Mouse (Mus musculus): ENCODE data around the gene Ace3. TPM values are rescaled to one million over a fixed set of nuclear protein-coding genes. Genes with fewer than 3 reads are reported as not detected.

The Ace3 gene
- polyA plus RNA-seq, 1 experiment: not detected

DNA sequence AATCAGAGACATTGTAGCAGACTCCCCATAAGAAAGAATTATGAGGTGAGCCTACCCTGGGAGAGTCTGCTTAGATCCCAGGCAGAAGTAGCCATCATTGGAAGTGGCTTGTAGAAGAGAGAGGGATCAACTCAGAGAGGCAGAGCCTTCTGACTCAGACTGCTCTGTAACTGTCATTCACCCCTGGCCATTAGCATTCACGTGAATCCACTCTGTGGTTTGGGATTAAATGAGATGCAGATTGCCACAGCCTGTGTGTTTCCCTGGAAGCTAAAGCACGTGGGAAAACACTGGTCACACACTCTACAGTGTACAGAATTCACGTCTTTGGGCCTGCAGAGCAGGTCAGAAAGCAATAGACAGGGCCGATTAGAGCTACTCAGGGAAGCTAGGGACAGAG is 10.0 kb upstream of the Ace3 start:
- no peak for DNase-seq (ENCODE audit: low read depth)
- TF ChIP-seq CTCF (IDR thresholded peaks at IDR 0.05; ENCODE audit: borderline replicate concordance, extremely low read depth, insufficient read depth, insufficient read length): no peak
- TF ChIP-seq POLR2A (IDR thresholded peaks at IDR 0.05; ENCODE audit: borderline replicate concordance, extremely low read depth, insufficient read depth, insufficient read length, poor library complexity, severe bottlenecking): no peak

DNA sequence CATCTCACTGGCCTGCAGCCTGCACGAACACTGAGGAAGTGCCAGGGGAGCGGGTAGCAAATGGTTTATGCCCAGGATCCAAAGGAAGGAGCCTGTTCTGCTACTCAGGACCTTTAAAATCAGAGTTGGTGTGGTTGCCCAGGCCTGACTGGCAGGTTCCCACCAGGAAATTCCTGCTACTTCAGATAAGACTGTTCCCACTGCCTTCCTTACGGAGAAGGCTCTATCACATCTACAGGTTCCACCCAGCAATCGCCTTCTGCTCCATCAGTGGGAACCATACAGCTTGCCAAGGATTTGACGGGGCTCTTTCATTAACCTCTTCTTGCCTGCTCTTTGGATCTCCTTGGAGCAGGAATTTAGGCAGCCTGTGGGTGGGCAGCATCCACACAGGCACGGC is 7.0 kb upstream of the Ace3 start:
- TF ChIP-seq POLR2A (IDR thresholded peaks at IDR 0.05; ENCODE audit: borderline replicate concordance, extremely low read depth, insufficient read depth, insufficient read length, poor library complexity, severe bottlenecking) (no peak), CTCF (IDR thresholded peaks at IDR 0.05; ENCODE audit: borderline replicate concordance, extremely low read depth, insufficient read depth, insufficient read length) (no peak)
- DNase-seq (ENCODE audit: low read depth): no peak

DNA sequence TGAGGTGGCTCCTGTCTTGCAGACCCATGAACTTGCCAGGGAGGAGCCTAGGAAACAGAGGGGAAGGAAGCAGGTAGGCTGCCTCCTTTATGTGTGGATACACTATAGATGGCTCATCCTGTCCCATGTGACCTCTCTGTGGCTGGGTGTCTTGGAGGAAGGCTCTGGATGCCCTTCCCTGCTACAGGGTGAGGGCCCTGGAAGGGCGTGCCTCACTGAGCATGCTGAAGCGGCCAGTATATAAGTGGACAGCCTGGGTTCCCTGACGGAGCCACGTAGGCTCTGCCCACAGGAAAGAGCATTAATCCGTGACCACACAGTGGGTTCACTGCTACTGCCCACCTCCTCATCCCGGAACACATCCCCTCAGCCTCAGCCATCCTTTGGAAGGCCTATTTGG is 5.0 kb upstream of the Ace3 start:
- no peak for DNase-seq (ENCODE audit: low read depth)
- TF ChIP-seq CTCF (IDR thresholded peaks at IDR 0.05; ENCODE audit: borderline replicate concordance, extremely low read depth, insufficient read depth, insufficient read length): no peak
- no peak for TF ChIP-seq POLR2A (IDR thresholded peaks at IDR 0.05; ENCODE audit: borderline replicate concordance, extremely low read depth, insufficient read depth, insufficient read length, poor library complexity, severe bottlenecking)

DNA sequence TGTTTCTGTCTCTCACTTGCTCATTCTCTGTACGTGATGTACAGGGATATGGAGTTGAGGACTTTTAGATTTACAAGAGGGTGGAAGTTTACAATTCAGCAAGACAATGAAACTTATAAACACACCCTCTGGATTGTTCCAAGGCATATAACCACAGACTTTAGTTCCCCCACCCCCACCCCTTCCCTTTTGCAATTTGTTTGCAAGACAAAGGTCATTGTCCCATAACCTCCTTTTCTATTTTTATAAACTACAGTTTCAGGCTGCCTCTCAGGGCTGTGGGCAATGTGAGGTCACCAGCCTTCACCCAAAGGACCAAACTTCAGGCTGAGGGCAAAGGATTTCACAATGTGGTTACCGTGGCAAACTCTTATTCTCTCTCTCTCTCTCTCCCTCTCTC is 4.2 kb upstream of the Ace3 start:
- TF ChIP-seq CTCF (IDR thresholded peaks at IDR 0.05; ENCODE audit: borderline replicate concordance, extremely low read depth, insufficient read depth, insufficient read length): no peak
- no peak for DNase-seq (ENCODE audit: low read depth)

DNA sequence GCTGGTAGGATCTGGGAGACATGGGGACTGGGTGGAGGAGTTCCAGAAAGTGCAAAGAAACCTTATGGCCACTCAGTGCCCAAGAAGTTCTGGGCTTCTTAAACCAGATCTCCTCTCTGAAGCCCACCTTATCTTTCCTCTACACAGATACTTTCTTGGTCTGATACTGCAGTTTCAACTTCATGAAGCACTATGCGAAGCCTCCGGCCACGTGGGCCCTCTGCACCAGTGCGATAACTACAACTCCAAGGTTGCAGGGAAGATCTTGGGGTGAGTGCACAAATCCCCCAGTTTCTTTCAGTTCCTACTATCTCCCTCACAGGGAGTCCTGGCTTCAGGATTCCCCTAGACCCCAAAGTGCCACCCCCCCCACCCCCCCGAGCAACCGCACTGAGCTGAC is 5.6 kb downstream of the Ace3 start:
- TF ChIP-seq POLR2A (IDR thresholded peaks at IDR 0.05; ENCODE audit: borderline replicate concordance, extremely low read depth, insufficient read depth, insufficient read length, poor library complexity, severe bottlenecking) (no peak), CTCF (IDR thresholded peaks at IDR 0.05; ENCODE audit: borderline replicate concordance, extremely low read depth, insufficient read depth, insufficient read length) (no peak)
- DNase-seq (ENCODE audit: low read depth): no peak

DNA sequence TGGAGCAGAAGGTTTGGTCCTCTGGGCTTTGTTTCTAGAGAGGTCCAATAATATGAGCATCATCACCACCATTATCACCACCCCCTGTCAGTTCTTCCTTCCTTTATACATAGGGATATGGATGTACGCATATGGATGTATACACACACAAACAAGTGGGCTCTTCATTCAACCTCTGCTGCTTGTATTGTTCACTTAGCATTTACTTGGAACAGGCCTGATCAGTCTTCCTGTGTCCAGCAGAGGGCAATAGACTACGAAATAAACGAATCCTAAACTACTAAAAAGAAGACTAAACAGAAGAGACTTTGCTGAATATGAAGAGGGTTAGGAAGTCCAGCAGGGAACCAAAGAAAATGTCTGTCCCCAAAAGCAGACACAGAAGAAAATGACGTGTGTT is 7.2 kb downstream of the Ace3 start:
- TF ChIP-seq CTCF (IDR thresholded peaks at IDR 0.05; ENCODE audit: borderline replicate concordance, extremely low read depth, insufficient read depth, insufficient read length): no peak
- TF ChIP-seq POLR2A (IDR thresholded peaks at IDR 0.05; ENCODE audit: borderline replicate concordance, extremely low read depth, insufficient read depth, insufficient read length, poor library complexity, severe bottlenecking): no peak
- DNase-seq (ENCODE audit: low read depth): peak; percentile 48

DNA sequence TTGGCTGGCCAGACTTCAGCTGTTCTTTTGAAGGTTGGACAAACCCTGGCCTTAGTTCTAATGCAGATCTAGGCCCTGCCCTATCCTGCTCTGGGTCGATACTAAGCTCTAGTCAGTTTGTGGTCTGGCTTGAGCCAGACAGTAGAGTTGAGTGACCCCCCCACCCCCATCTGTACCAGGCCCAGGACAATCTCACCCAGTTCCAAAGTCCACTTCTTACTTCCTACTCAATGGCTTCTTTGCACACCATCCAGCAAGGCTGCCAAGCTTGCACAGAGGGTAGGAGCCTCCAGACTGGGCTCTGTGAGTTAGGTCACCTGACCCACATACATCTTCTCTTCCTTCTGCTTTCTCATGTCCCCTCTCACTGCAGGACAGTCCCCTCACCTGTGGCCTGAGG is 10.1 kb downstream of the Ace3 start:
- TF ChIP-seq POLR2A (IDR thresholded peaks at IDR 0.05; ENCODE audit: borderline replicate concordance, extremely low read depth, insufficient read depth, insufficient read length, poor library complexity, severe bottlenecking): no peak
- TF ChIP-seq CTCF (IDR thresholded peaks at IDR 0.05; ENCODE audit: borderline replicate concordance, extremely low read depth, insufficient read depth, insufficient read length): no peak
- no peak for DNase-seq (ENCODE audit: low read depth)

DNA sequence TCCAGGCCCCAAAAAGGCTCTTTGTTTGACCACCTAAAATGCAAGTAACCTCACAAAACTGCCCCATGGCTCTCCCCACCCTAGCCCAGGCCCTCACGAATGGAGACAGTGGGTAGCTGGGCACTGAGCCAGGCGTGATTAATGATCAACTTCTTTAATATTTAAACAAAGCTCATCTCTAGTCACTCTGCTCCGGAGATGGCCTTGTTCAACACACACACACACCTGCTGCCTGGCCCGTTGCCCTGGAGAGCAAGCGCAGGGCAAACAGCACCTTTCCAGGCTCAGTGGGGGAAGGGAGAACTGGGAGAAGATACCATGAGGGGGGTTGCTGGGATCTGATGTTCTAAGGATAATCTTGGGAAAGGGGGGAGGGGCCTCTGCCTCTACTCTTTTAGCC is 11.5 kb downstream of the Ace3 start:
- TF ChIP-seq CTCF (IDR thresholded peaks at IDR 0.05; ENCODE audit: borderline replicate concordance, extremely low read depth, insufficient read depth, insufficient read length) (no peak), POLR2A (IDR thresholded peaks at IDR 0.05; ENCODE audit: borderline replicate concordance, extremely low read depth, insufficient read depth, insufficient read length, poor library complexity, severe bottlenecking) (no peak)
- DNase-seq (ENCODE audit: low read depth): peak; percentile 14

DNA sequence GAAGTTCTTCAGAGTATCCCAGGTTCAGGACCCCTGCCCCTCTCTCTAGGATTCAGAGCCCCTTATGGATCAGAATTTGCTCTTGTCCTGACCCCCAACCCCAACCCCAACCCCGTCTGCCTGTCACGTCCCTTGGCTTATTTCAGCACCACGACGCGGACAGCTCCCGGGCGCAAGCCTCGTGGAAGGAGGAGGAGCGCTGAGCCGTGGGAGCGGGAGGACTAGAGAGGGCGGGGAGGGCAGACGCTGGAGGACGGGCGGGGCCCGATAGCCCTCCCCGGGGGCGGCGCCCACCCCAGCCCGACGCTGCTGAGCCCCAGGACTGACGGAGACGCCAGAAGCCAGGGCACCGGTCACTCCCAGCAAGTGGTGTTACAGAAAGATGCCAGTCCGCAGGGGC is 13.3 kb downstream of the Ace3 start, which contains the start of gene Kcnh6:
Gene Kcnh6, plus strand, starts transcription at position 304 of the 400 bp plus-strand sequence.
- peak; percentile 50 for DNase-seq (ENCODE audit: low read depth)
- TF ChIP-seq POLR2A (IDR thresholded peaks at IDR 0.05; ENCODE audit: borderline replicate concordance, extremely low read depth, insufficient read depth, insufficient read length, poor library complexity, severe bottlenecking) (no peak), CTCF (IDR thresholded peaks at IDR 0.05; ENCODE audit: borderline replicate concordance, extremely low read depth, insufficient read depth, insufficient read length) (no peak)

DNA sequence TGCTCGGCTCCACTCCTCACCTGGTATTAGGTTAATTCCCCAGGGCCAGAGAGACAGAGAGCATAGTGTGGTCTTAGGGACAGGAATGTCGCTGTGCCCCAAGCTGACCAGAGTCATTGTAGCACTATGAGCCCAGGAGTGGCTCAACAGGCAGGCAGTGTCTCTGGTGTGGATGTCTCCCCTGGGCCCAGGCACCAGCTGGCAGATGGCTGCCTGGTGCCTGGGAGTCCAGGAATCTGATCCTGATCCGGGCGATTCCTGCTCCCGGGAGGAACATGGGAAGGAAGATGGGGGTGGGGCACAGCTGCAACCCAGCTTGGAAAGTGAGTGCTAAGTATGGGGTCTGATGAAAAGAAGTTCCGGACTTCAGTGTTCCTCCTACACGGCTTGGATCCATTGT is 18.2 kb downstream of the Ace3 start:
- no peak for DNase-seq (ENCODE audit: low read depth)
- TF ChIP-seq POLR2A (IDR thresholded peaks at IDR 0.05; ENCODE audit: borderline replicate concordance, extremely low read depth, insufficient read depth, insufficient read length, poor library complexity, severe bottlenecking) (no peak), CTCF (IDR thresholded peaks at IDR 0.05; ENCODE audit: borderline replicate concordance, extremely low read depth, insufficient read depth, insufficient read length) (no peak)

DNA sequence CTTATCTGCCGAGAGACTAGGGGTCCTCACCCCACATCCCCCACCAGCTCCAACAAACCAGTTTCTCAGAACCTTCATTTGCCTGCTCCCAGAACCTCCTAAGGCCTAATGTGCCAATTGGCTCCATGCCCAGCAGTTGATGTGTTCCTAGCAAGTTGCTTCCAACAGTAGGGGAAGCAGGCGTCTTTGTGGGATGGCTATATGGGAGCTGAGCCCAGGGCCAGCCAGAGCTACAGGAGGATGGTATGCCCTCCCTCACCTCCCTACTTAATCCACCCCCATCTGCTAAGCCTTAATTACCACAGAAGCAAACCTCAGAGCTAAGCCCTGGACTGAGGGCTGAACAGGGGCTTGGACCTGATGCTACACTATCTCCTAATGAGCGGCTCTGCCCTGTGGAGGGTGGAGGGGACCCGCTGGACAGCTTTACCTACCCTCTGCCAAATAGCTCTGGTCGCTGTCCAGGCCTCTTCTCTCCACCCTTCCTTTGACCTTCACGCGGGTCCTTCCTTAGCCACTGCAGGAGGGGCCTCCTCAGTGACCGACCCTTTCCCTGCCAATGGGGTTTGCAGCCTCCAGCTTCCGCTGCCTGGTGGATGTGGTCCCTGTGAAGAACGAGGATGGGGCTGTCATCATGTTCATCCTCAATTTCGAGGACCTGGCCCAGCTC is 19.2 kb downstream of the Ace3 start:
- DNase-seq (ENCODE audit: low read depth): peak; percentile 83
- TF ChIP-seq POLR2A (IDR thresholded peaks at IDR 0.05; ENCODE audit: borderline replicate concordance, extremely low read depth, insufficient read depth, insufficient read length, poor library complexity, severe bottlenecking): no peak
- no peak for TF ChIP-seq CTCF (IDR thresholded peaks at IDR 0.05; ENCODE audit: borderline replicate concordance, extremely low read depth, insufficient read depth, insufficient read length)

DNA sequence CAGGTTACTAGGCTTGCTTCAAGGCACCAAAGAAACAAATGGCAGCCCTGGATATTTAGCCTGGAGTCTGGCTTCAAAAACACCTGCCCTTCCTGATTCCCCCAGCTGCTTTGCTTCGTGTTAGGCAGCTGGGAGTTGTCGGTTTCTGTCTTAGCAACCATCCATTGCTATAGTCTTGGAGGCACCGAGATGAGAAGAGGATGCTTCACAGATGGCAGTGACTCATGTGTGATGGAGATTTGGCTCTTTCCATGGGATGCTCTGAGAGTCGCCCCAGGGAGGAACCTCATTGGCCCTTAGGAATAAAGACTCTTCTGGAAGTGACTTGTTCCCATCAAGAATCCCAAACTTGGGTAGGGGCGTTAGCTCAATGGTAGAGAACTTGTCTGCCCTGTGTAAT is 22.0 kb downstream of the Ace3 start:
- TF ChIP-seq POLR2A (IDR thresholded peaks at IDR 0.05; ENCODE audit: borderline replicate concordance, extremely low read depth, insufficient read depth, insufficient read length, poor library complexity, severe bottlenecking): no peak
- TF ChIP-seq CTCF (IDR thresholded peaks at IDR 0.05; ENCODE audit: borderline replicate concordance, extremely low read depth, insufficient read depth, insufficient read length): no peak
- no peak for DNase-seq (ENCODE audit: low read depth)
